Mouse (Mus musculus): ENCODE data around the gene Timm44. TPM values are rescaled to one million over a fixed set of nuclear protein-coding genes. Genes with fewer than 3 reads are reported as not detected.

Timm44 gene
- total and polyA plus RNA-seq, 3 experiments, result 174 to 199 TPM; not detected in 1

DNA sequence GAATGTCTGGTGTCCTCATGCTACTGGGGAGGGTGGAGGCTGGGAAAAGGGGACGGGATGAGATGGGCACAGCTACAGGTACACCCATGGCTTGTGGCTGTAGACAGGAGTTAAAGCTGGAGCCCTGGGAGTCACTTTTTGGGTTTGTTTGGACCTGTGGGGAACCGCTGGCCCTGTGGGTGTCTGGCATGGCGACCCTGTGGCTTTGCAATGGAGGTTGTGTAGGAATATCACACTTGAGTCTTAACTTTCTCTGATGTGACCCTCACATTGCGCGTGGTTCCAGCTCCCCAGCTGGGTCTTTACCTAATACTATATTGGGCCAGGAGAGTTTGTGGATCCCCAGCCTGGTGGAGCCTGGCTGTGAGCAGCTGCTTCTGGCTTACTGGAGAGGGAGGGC is 30.7 kb downstream of the Timm44 start:
- no peak for DNase-seq (ENCODE audit: low read depth, low spot score)
- Histone ChIP-seq H3K4me1 (ENCODE audit: control insufficient read depth in 1 of 2, insufficient read depth in 2 of 2, low read length in 2 of 2) (peaks cover 0 to 6% of the 10 kb centered on the region in 2 experiments; a peak in 1 of 4 replicates), H3K27ac (ENCODE audit: control insufficient read depth, low read depth, low read length) (no peak overlapping the region), H3K9ac (ENCODE audit: control insufficient read depth, low read depth, low read length, poor library complexity, severe bottlenecking) (no peak overlapping the region), H3K79me2 (ENCODE audit: control insufficient read depth, insufficient read depth, low read length, poor library complexity) (peaks cover 17% of the 10 kb centered on the region), H3K27me3 (ENCODE audit: control insufficient read depth in 1 of 2, insufficient read depth in 2 of 2, low read length in 2 of 2) (no peaks in the 10 kb centered on the region), H3K36me3 (ENCODE audit: control insufficient read depth in 1 of 2, insufficient read depth in 2 of 2, low read length in 2 of 2) (peaks cover 6% of the 10 kb centered on the region in 2 experiments), H3K9me3 (replicated peaks; ENCODE audit: insufficient read depth, low read length) (no peaks in the 10 kb centered on the region), H3K4me3 (ENCODE audit: control insufficient read depth in 1 of 2, insufficient read depth in 1 of 2, low read depth in 2 of 2, low read length in 2 of 2) (no peak overlapping the region)
- TF ChIP-seq NRF1 (IDR thresholded peaks at IDR 0.05; ENCODE audit: insufficient read depth, low read depth, low read length, poor library complexity, severe bottlenecking) (no peak), UBTF (IDR thresholded peaks at IDR 0.05; ENCODE audit: borderline replicate concordance, insufficient read depth, low read depth, low read length) (no peak), ZC3H11A (IDR thresholded peaks at IDR 0.05; ENCODE audit: low read depth, low read length) (no peak), MEF2A (IDR thresholded peaks at IDR 0.05; ENCODE audit: extremely low read depth, insufficient replicate concordance, low read depth, low read length, poor library complexity, severe bottlenecking) (no peak), BHLHE40 (IDR thresholded peaks at IDR 0.05; ENCODE audit: borderline replicate concordance, low read depth, low read length) (no peak), CHD1 (IDR thresholded peaks at IDR 0.05; ENCODE audit: low read depth, low read length) (no peak)

DNA sequence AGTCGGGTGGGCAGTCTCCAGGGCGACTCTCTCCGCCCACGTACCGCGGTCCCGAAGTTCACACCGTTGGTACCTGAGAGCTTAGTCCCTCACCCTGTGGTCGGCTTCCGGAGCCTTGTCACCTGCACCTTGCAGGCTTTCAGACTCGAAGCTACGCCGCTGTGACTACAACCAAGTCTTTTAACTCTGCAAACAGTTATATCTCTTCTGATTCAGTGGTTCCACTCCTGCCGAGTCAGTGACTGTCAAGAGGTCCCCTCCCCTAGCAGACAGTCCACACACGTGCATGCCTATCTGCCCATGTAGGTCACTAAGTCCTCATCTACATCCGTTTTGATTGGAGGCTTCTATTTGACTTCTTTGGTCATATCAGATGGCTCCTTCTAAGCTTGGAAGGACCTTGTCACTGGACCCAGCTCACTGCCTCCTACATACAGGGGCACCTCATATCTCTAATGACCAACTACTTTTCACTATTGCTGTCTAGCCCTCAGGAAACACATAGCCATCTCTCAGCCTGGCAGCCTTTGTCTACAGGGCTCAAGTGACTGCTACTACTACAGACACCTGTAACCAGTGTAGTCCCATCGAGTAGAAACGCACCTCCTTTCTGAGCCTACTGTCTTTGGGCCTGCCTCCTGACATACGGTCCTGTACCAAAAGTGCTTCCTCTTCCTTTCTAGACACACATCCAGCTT is 36.4 kb downstream of the Timm44 start:
- H3K4me1 ChIP-seq (ENCODE audit: control insufficient read depth in 1 of 2, insufficient read depth in 2 of 2, low read length in 2 of 2), result peaks cover 0 to 18% of the 10 kb centered on the region in 2 experiments; a peak in 2 of 4 replicates
- peaks cover 32% of the 10 kb centered on the region for H3K79me2 ChIP-seq (ENCODE audit: control insufficient read depth, insufficient read depth, low read length, poor library complexity)
- no peaks in the 10 kb centered on the region for H3K9me3 ChIP-seq (replicated peaks; ENCODE audit: insufficient read depth, low read length)
- H3K36me3 ChIP-seq (ENCODE audit: control insufficient read depth in 1 of 2, insufficient read depth in 2 of 2, low read length in 2 of 2), result peaks cover 4 to 15% of the 10 kb centered on the region in 2 experiments
- no peak for DNase-seq (ENCODE audit: low read depth, low spot score)
- no peak for TF ChIP-seq MYB (IDR thresholded peaks at IDR 0.05; ENCODE audit: low read depth, low read length)
- TF ChIP-seq NELFE (IDR thresholded peaks at IDR 0.05; ENCODE audit: low read depth, low read length), result no peak
- TF ChIP-seq POLR2A (IDR thresholded peaks at IDR 0.05; ENCODE audit: control insufficient read depth in 1 of 2, insufficient read depth in 1 of 2, low read depth in 1 of 2, low read length in 2 of 2, poor library complexity in 1 of 2), result no peak
- TF ChIP-seq POLR2AphosphoS5 (IDR thresholded peaks at IDR 0.05; ENCODE audit: borderline replicate concordance, low read depth, low read length), result no peak
- no peak for TF ChIP-seq GATA1 (IDR thresholded peaks at IDR 0.05; ENCODE audit: low read depth, low read length)
- no peak for TF ChIP-seq RCOR1 (IDR thresholded peaks at IDR 0.05; ENCODE audit: low read depth, low read length)
- TF ChIP-seq ELF1 (IDR thresholded peaks at IDR 0.05; ENCODE audit: low read depth, low read length), result no peak
- TF ChIP-seq ETS1 (IDR thresholded peaks at IDR 0.05; ENCODE audit: low read depth, low read length), result peak; percentile 4; the same call in 1 of the 2 replicates
- TF ChIP-seq USF2 (IDR thresholded peaks at IDR 0.05; ENCODE audit: borderline replicate concordance in 1 of 2, insufficient read depth in 1 of 2, low read depth in 1 of 2, low read length in 2 of 2), result no peak
- no peak for TF ChIP-seq CHD1 (IDR thresholded peaks at IDR 0.05; ENCODE audit: low read depth, low read length)
- no peak for TF ChIP-seq MAFK (IDR thresholded peaks at IDR 0.05; ENCODE audit: borderline replicate concordance, low read depth, low read length)
- TF ChIP-seq RAD21 (IDR thresholded peaks at IDR 0.05; ENCODE audit: low read depth, low read length), result no peak
- TF ChIP-seq MYC (IDR thresholded peaks at IDR 0.05; ENCODE audit: low read depth, low read length), result 0 out of 2 replicates have a peak, but pooled peaks have one; percentile 20
- TF ChIP-seq UBTF (IDR thresholded peaks at IDR 0.05; ENCODE audit: borderline replicate concordance, insufficient read depth, low read depth, low read length), result no peak
- no peak for TF ChIP-seq E2F4 (IDR thresholded peaks at IDR 0.05; ENCODE audit: borderline replicate concordance, low read depth, low read length)
- no peak; the same call in 1 of the 2 replicates for TF ChIP-seq MAZ (IDR thresholded peaks at IDR 0.05; ENCODE audit: low read depth, low read length)
- no peak for TF ChIP-seq HCFC1 (IDR thresholded peaks at IDR 0.05; ENCODE audit: low read depth, low read length)
- TF ChIP-seq EP300 (IDR thresholded peaks at IDR 0.05; ENCODE audit: low read depth in 1 of 2, low read length in 2 of 2), result no peak
- TF ChIP-seq KAT2A (conservative IDR thresholded peaks at IDR 0.05; ENCODE audit: low read depth, low read length), result no peak
- TF ChIP-seq TAL1 (IDR thresholded peaks at IDR 0.05; ENCODE audit: low read length), result no peak
- no peak for TF ChIP-seq TBP (IDR thresholded peaks at IDR 0.05; ENCODE audit: low read depth, low read length)
- peak; percentile 88 for TF ChIP-seq MXI1 (IDR thresholded peaks at IDR 0.05; ENCODE audit: low read depth, low read length)
- TF ChIP-seq CTCF (IDR thresholded peaks at IDR 0.05 in 2 of 3, conservative IDR thresholded peaks at IDR 0.05 in 1 of 3; ENCODE audit: control insufficient read depth in 1 of 3, insufficient read depth in 1 of 3, low read depth in 2 of 3, low read length in 3 of 3, poor library complexity in 1 of 3, severe bottlenecking in 1 of 3), result no peak
- no peak for TF ChIP-seq NRF1 (IDR thresholded peaks at IDR 0.05; ENCODE audit: insufficient read depth, low read depth, low read length, poor library complexity, severe bottlenecking)
- no peak for TF ChIP-seq JUND (IDR thresholded peaks at IDR 0.05; ENCODE audit: low read depth, low read length)
- peak overlapping the region; percentile 86 for H3K9ac ChIP-seq (ENCODE audit: control insufficient read depth, low read depth, low read length, poor library complexity, severe bottlenecking)
- H3K27me3 ChIP-seq (ENCODE audit: control insufficient read depth in 1 of 2, insufficient read depth in 2 of 2, low read length in 2 of 2), result no peaks in the 10 kb centered on the region
- H3K27ac ChIP-seq (ENCODE audit: control insufficient read depth, low read depth, low read length), result peak overlapping the region; percentile 52
- H3K4me3 ChIP-seq (ENCODE audit: control insufficient read depth in 1 of 2, insufficient read depth in 1 of 2, low read depth in 2 of 2, low read length in 2 of 2), result peak overlapping the region; percentile 82 to 91
